Mouse (Mus musculus): ENCODE measurements around the gene Sptbn4. TPM values are rescaled to one million over a fixed set of nuclear protein-coding genes. Genes with fewer than 3 reads are reported as not detected.
A peak's percentile ranks its signal among the peaks of the same experiment; 100 is the strongest.
"Not testable (repeated sequence)": the region's sequence is repeated elsewhere in the genome, so short reads cannot be mapped to it uniquely, and the experiment has no call there.

The Sptbn4 gene
- 0.26 TPM in 2 replicates for polyA plus RNA-seq (2016; fragmentation: Nextera tagmentation; extraction: Ambion mirVana)

GRCm38 (mm10) chr7:27447419-27448286 is at the start of gene Sptbn4, which contains the start of gene Blvrb:
Gene Sptbn4 (minus strand): TSS chr7:27447686.
Gene Blvrb (plus strand): TSS chr7:27447978.
- under 1% methylated on average over 54 of the region's 54 CpGs for WGBS
- H3K4me1 ChIP-seq (replicated peaks) = peaks cover 27% of the 10 kb centered on the region
- H3K27me3 ChIP-seq (replicated peaks) = peaks cover 30% of the 10 kb centered on the region
- H3K4me2 ChIP-seq = peak within 1 kb of the TSS; percentile 97
- peak within 1 kb of the TSS; percentile 79 for H3K9ac ChIP-seq
- H3K4me3 ChIP-seq = peak within 1 kb of the TSS; percentile 69
- H3K27ac ChIP-seq (ENCODE audit: poor library complexity, severe bottlenecking) = peak within 1 kb of the TSS; percentile 66
- H3K36me3 ChIP-seq = no peaks in the 10 kb centered on the region
- peak; percentile 92 for ATAC-seq (ENCODE audit: insufficient number of reproducible peaks, low FRiP score)
- no peaks in the 10 kb centered on the region for H3K9me3 ChIP-seq (replicated peaks)

GRCm38 (mm10) chr7:27494659-27495367 is 47.3 kb upstream of the Sptbn4 start:
- WGBS = 88% methylated on average over 9 of the region's 9 CpGs
- ATAC-seq (ENCODE audit: insufficient number of reproducible peaks, low FRiP score) = not testable (repeated sequence)

GRCm38 (mm10) chr7:27493450-27493849 is 46.0 kb upstream of the Sptbn4 start:
- peaks cover 45% of the 10 kb centered on the region for H3K4me1 ChIP-seq (replicated peaks)
- H3K4me3 ChIP-seq = no peak overlapping the region
- H3K9me3 ChIP-seq (replicated peaks) = no peaks in the 10 kb centered on the region
- H3K36me3 ChIP-seq = peaks cover 18% of the 10 kb centered on the region
- H3K4me2 ChIP-seq = no peak overlapping the region
- H3K9ac ChIP-seq = no peak overlapping the region
- no peaks in the 10 kb centered on the region for H3K27me3 ChIP-seq (replicated peaks)
- no peak for ATAC-seq (ENCODE audit: insufficient number of reproducible peaks, low FRiP score)
- 79% methylated on average over 5 of the region's 5 CpGs for WGBS
- no peak overlapping the region for H3K27ac ChIP-seq (ENCODE audit: poor library complexity, severe bottlenecking)

More at GRCm38 (mm10) chr7:27494659-27495367, 47.3 kb upstream of the Sptbn4 start:
- H3K27me3 ChIP-seq (replicated peaks); H3K4me2 ChIP-seq; H3K4me3 ChIP-seq; H3K9ac ChIP-seq; H3K27ac ChIP-seq (ENCODE audit: poor library complexity, severe bottlenecking); H3K9me3 ChIP-seq (replicated peaks); H3K36me3 ChIP-seq: not testable (repeated sequence)
- H3K4me1 ChIP-seq (replicated peaks) = peaks cover 31% of the 10 kb centered on the region

- Histone ChIP-seq H3K27me3 (replicated peaks) (no peaks in the 10 kb centered on the region), H3K4me1 (replicated peaks) (peaks cover 49% of the 10 kb centered on the region), H3K36me3 (peaks cover 20% of the 10 kb centered on the region), H3K27ac (ENCODE audit: poor library complexity, severe bottlenecking) (no peak overlapping the region), H3K9me3 (replicated peaks) (no peaks in the 10 kb centered on the region), H3K4me2 (no peak overlapping the region), H3K9ac (no peak overlapping the region), H3K4me3 (no peak overlapping the region)
- WGBS = 68% methylated on average over 3 of the region's 3 CpGs
- ATAC-seq (ENCODE audit: insufficient number of reproducible peaks, low FRiP score) = no peak
Observed at GRCm38 (mm10) chr7:27493022-27493421, 45.5 kb upstream of the Sptbn4 start.

- H3K36me3 ChIP-seq = peaks cover 20% of the 10 kb centered on the region
- H3K4me1 ChIP-seq (replicated peaks) = peaks cover 43% of the 10 kb centered on the region
- no peak overlapping the region for H3K4me3 ChIP-seq
- H3K27ac ChIP-seq (ENCODE audit: poor library complexity, severe bottlenecking) = peak overlapping the region; percentile 97
- H3K27me3 ChIP-seq (replicated peaks) = no peaks in the 10 kb centered on the region
- peak overlapping the region; percentile 22 for H3K4me2 ChIP-seq
- 49% methylated on average over 7 of the region's 7 CpGs for WGBS
- no peaks in the 10 kb centered on the region for H3K9me3 ChIP-seq (replicated peaks)
- ATAC-seq (ENCODE audit: insufficient number of reproducible peaks, low FRiP score) = no peak
- H3K9ac ChIP-seq = 0 out of 2 replicates have a peak overlapping the region, but pooled peaks have one; percentile 35
Observed at GRCm38 (mm10) chr7:27491856-27492255, 44.4 kb upstream of the Sptbn4 start.

GRCm38 (mm10) chr7:27490543-27491329 is 43.2 kb upstream of the Sptbn4 start:
- peak; percentile 89 for ATAC-seq (ENCODE audit: insufficient number of reproducible peaks, low FRiP score)
- Histone ChIP-seq H3K4me1 (replicated peaks) (peaks cover 41% of the 10 kb centered on the region), H3K4me2 (peak overlapping the region; percentile 75)

GRCm38 (mm10) chr7:27490227-27490542 is 42.7 kb upstream of the Sptbn4 start:
- H3K36me3 ChIP-seq = peaks cover 20% of the 10 kb centered on the region
- 25% methylated on average over 4 of the region's 4 CpGs for WGBS
- no peaks in the 10 kb centered on the region for H3K9me3 ChIP-seq (replicated peaks)
- peak overlapping the region; percentile 75 for H3K4me2 ChIP-seq
- peaks cover 41% of the 10 kb centered on the region for H3K4me1 ChIP-seq (replicated peaks)
- no peaks in the 10 kb centered on the region for H3K27me3 ChIP-seq (replicated peaks)
- peak overlapping the region; percentile 97 for H3K27ac ChIP-seq (ENCODE audit: poor library complexity, severe bottlenecking)
- H3K9ac ChIP-seq = peak overlapping the region; percentile 71
- H3K4me3 ChIP-seq = peak overlapping the region; percentile 42
- ATAC-seq (ENCODE audit: insufficient number of reproducible peaks, low FRiP score) = no peak

More at GRCm38 (mm10) chr7:27490543-27491329, 43.2 kb upstream of the Sptbn4 start:
- Histone ChIP-seq H3K36me3 (peaks cover 20% of the 10 kb centered on the region), H3K27ac (ENCODE audit: poor library complexity, severe bottlenecking) (peak overlapping the region; percentile 97), H3K9me3 (replicated peaks) (no peaks in the 10 kb centered on the region), H3K4me3 (peak overlapping the region; percentile 42), H3K9ac (peak overlapping the region; percentile 71), H3K27me3 (replicated peaks) (no peaks in the 10 kb centered on the region)
- 2% methylated on average over 29 of the region's 33 CpGs for WGBS

- Histone ChIP-seq H3K27me3 (replicated peaks) (no peaks in the 10 kb centered on the region), H3K4me3 (no peak overlapping the region), H3K36me3 (peaks cover 20% of the 10 kb centered on the region), H3K9me3 (replicated peaks) (no peaks in the 10 kb centered on the region), H3K4me2 (peak overlapping the region; percentile 75), H3K27ac (ENCODE audit: poor library complexity, severe bottlenecking) (peak overlapping the region; percentile 97), H3K4me1 (replicated peaks) (peaks cover 41% of the 10 kb centered on the region), H3K9ac (peak overlapping the region; percentile 71)
- no peak for ATAC-seq (ENCODE audit: insufficient number of reproducible peaks, low FRiP score)
- 90% methylated on average over 25 of the region's 25 CpGs for WGBS
Observed at GRCm38 (mm10) chr7:27489270-27489869, 41.9 kb upstream of the Sptbn4 start.

GRCm38 (mm10) chr7:27487740-27488268 is 40.3 kb upstream of the Sptbn4 start:
- no peak for ATAC-seq (ENCODE audit: insufficient number of reproducible peaks, low FRiP score)
- Histone ChIP-seq H3K4me3 (peak overlapping the region; percentile 75), H3K9me3 (replicated peaks) (no peaks in the 10 kb centered on the region), H3K27ac (ENCODE audit: poor library complexity, severe bottlenecking) (peak overlapping the region; percentile 98), H3K27me3 (replicated peaks) (no peaks in the 10 kb centered on the region), H3K36me3 (peaks cover 20% of the 10 kb centered on the region), H3K4me2 (peak overlapping the region; percentile 75), H3K4me1 (replicated peaks) (peaks cover 41% of the 10 kb centered on the region), H3K9ac (peak overlapping the region; percentile 88)
- under 1% methylated on average over 13 of the region's 13 CpGs for WGBS
